Mouse (Mus musculus) lung, embryonic 15.5 days (tissue): Measurements from ENCODE around the gene Fam90a1a. TPM values are rescaled to one million over a fixed set of nuclear protein-coding genes. Genes with fewer than 3 reads are reported as not detected.

ENCODE experiments used
- ATAC-seq: fragments of 200-750 bp; cut with Nextera tagmentation; 2 replicates; pipeline ENCODE4 v1.8.0; 2017; ENCODE audit warnings: moderate number of reproducible peaks, borderline replicate concordance; ENCODE audit not compliant: low FRiP score, low TSS enrichment; ENCODE audit errors: extremely low read depth
- H3K27ac ChIP-seq: fragments of 300-500 bp; sonication (generic); 2 replicates; pipeline ENCODE4 v1.5.1; 2015; ENCODE audit warnings: moderate library complexity, mild to moderate bottlenecking, inconsistent platforms
- H3K27me3 ChIP-seq: fragments of 300-500 bp; sonication (generic); 2 replicates; pipeline ENCODE4 v1.6.1; 2015; ENCODE audit warnings: inconsistent platforms
- H3K36me3 ChIP-seq: fragments of 300-500 bp; sonication (generic); 2 replicates; pipeline ENCODE4 v1.6.1; 2015; ENCODE audit warnings: inconsistent platforms
- H3K4me1 ChIP-seq: fragments of 300-500 bp; sonication (generic); 2 replicates; pipeline ENCODE4 v1.6.1; 2015; ENCODE audit warnings: inconsistent platforms
- H3K4me2 ChIP-seq: fragments of 300-500 bp; sonication (generic); 2 replicates; pipeline ENCODE4 v1.6.1; 2015; ENCODE audit warnings: inconsistent platforms, mild to moderate bottlenecking, moderate library complexity
- H3K4me3 ChIP-seq: fragments of 300-500 bp; sonication (generic); 2 replicates; pipeline ENCODE4 v1.5.1; 2015; ENCODE audit warnings: mild to moderate bottlenecking, inconsistent platforms
- H3K9ac ChIP-seq: fragments of 300-500 bp; sonication (generic); 2 replicates; pipeline ENCODE4 v1.6.1; 2015; ENCODE audit warnings: inconsistent platforms
- H3K9me3 ChIP-seq: fragments of 300-500 bp; sonication (generic); 2 replicates; pipeline ENCODE4 v1.6.1; 2016; ENCODE audit warnings: inconsistent platforms
- WGBS: fragments of 180-500 bp; shearing (Covaris S2); methylation state at CpG from one replicate; pipeline ENCODE4 v1.1.7; 2015; 5-methylcytosine and 5-hydroxymethylcytosine counted together
- polyA plus RNA-seq: library from polyadenylated mRNA; unstranded; fragments of >200 nt; fragmentation: Nextera tagmentation; extraction: Ambion mirVana; gene quantifications from 2 replicates; pipeline ENCODE4 v1.2.1, GENCODE M21; 2015

Fam90a1a gene
- polyA plus RNA-seq, 1 experiment from 2014 or later, result not detected

- Histone ChIP-seq H3K27me3 (no peaks in the 10 kb centered on the region), H3K4me3 (no peak within 1 kb of the TSS), H3K4me2 (no peak within 1 kb of the TSS), H3K27ac (no peak within 1 kb of the TSS), H3K9me3 (no peaks in the 10 kb centered on the region), H3K4me1 (no peaks in the 10 kb centered on the region), H3K9ac (no peak within 1 kb of the TSS), H3K36me3 (no peaks in the 10 kb centered on the region)
- 69% methylated on average over 3 of the region's 3 CpGs for WGBS
- no peak for ATAC-seq
These were observed 11.0 kb downstream of the Fam90a1a start, which contains the start of gene Ccdc70 for GRCm38 (mm10) chr8:21969475-21969874. TSS of gene Ccdc70 (plus strand) at chr8:21969775.

DNA sequence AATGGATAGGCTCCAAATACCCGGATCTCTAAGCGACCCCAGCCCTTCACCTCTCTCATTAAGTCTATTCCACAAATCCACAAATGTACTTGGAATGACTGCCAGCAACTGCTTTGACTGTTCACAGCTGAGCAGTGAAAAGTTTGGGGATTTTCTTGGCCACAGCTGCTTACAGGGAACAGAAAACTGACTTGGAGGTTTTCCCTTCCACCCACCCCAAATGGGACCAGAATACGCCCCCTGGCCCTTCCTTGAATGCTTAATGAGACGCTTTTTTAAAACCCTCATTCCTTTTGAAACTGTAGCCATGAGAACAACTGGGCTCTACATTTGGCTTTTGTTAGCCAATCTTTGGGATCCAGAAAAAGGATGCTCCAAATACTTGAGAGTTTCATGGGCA is 19.7 kb downstream of the Fam90a1a start:
- no peaks in the 10 kb centered on the region for H3K4me1 ChIP-seq
- 69% methylated on average over 4 of the region's 4 CpGs for WGBS
- ATAC-seq, result no peak
- H3K27ac ChIP-seq, result no peak overlapping the region
- no peak overlapping the region for H3K4me3 ChIP-seq
- no peaks in the 10 kb centered on the region for H3K27me3 ChIP-seq
- H3K9ac ChIP-seq, result no peak overlapping the region
- no peaks in the 10 kb centered on the region for H3K9me3 ChIP-seq
- no peak overlapping the region for H3K4me2 ChIP-seq
- H3K36me3 ChIP-seq, result no peaks in the 10 kb centered on the region

GRCm38 (mm10) chr8:21981664-21982337 is 23.3 kb downstream of the Fam90a1a start:
- no peak for ATAC-seq
- Histone ChIP-seq H3K27me3 (no peaks in the 10 kb centered on the region), H3K4me3 (no peak overlapping the region), H3K4me2 (no peak overlapping the region), H3K27ac (no peak overlapping the region), H3K4me1 (no peaks in the 10 kb centered on the region), H3K36me3 (no peaks in the 10 kb centered on the region), H3K9me3 (no peaks in the 10 kb centered on the region), H3K9ac (no peak overlapping the region)
- WGBS, result 60% methylated on average over 8 of the region's 8 CpGs

- H3K27ac ChIP-seq, result no peak overlapping the region
- no peaks in the 10 kb centered on the region for H3K9me3 ChIP-seq
- H3K4me2 ChIP-seq, result no peak overlapping the region
- no peak overlapping the region for H3K4me3 ChIP-seq
- no peaks in the 10 kb centered on the region for H3K4me1 ChIP-seq
- WGBS, result 26% methylated on average over 6 of the region's 6 CpGs
- ATAC-seq, result no peak
- no peak overlapping the region for H3K9ac ChIP-seq
- no peaks in the 10 kb centered on the region for H3K36me3 ChIP-seq
- H3K27me3 ChIP-seq, result no peaks in the 10 kb centered on the region
These were observed 33.7 kb downstream of the Fam90a1a start for GRCm38 (mm10) chr8:21992184-21992583.

DNA sequence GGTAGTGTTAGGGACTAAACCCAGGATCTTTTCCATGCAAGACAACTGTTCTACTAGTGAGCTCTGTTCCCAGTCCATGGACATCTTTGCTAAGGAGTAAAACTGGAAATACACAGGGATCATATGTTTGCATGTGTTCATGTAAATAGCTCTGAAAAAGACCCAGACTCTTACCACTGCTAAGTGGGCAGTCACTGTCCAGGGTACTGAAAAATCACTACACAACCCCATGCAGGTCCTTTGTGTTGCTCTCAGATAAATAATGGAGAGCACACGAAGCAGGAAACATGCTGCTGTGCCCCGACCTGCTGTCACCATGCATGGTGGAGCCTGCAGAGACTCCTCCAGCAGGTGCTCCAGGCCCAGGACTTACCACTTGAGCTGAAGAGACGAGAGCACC is 36.7 kb downstream of the Fam90a1a start:
- H3K9me3 ChIP-seq, result no peaks in the 10 kb centered on the region

DNA sequence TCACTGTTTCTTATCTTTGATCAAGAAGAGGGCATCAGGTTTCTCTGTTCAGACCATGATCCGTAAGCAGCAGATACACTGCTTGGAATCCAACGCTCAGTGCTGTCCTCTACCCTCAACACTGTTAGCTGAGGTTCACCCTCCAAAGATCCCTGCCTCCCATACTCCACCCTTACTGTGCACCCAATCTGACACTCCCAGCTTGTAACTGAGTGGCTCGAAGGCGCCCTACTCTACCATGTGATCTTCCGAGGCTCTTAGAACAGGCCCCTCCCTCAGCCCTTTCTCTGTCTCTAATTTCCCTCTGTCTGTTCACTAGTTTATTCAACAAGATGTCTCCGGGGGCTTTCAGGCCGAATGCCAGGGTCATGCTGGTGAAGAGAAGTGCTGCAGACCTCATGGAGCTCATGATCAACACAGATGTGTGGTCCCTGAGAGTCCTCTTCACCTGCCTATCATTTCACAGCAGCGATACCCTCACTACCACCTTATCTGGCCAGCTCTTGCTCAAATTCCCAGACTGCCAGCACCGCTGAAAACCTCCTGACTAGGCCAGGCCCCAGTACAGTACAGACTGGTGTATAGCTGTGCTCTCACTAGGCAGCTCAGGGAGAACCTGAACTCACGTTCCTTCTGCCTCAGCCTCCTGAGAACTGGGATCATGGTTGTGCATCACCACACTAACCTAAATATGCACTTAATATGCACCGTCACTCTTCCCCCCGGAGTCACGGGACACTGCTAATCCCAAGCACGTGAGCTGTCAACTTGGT is 46.4 kb downstream of the Fam90a1a start:
- ATAC-seq, result no peak
- Histone ChIP-seq H3K27ac (no peak overlapping the region), H3K4me3 (no peak overlapping the region), H3K36me3 (no peaks in the 10 kb centered on the region), H3K27me3 (no peaks in the 10 kb centered on the region), H3K4me2 (no peak overlapping the region), H3K4me1 (no peaks in the 10 kb centered on the region), H3K9me3 (no peaks in the 10 kb centered on the region), H3K9ac (no peak overlapping the region)
- WGBS, result 79% methylated on average over 14 of the region's 14 CpGs

More for the DNA sequence above, 36.7 kb downstream of the Fam90a1a start:
- H3K27me3 ChIP-seq, result no peaks in the 10 kb centered on the region
- 42% methylated on average over 3 of the region's 3 CpGs for WGBS
- H3K36me3 ChIP-seq, result no peaks in the 10 kb centered on the region
- no peaks in the 10 kb centered on the region for H3K4me1 ChIP-seq
- H3K4me3 ChIP-seq, result no peak overlapping the region
- H3K9ac ChIP-seq, result no peak overlapping the region
- ATAC-seq, result no peak
- H3K4me2 ChIP-seq, result no peak overlapping the region
- H3K27ac ChIP-seq, result no peak overlapping the region

DNA sequence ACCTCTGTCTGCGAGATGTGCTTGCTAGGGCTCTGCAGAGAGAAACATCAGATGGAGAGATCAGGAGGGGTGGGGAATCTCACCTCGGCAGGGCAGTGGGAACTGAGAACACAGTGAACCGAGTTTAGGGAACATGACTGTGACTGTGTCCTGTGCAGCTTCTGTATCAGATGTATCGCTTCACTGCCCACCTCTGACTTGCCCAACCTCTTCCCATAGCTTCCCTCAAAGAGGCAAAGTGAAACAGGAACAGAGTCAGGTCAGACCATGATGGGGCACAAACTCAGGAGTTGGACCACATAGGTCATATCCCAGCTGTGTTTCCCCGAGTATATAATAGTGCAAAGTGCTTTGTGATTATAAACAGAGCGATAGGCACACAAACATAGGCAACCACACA is 47.9 kb downstream of the Fam90a1a start:
- no peak overlapping the region for H3K27ac ChIP-seq
- H3K9me3 ChIP-seq, result no peaks in the 10 kb centered on the region
- ATAC-seq, result no peak
- no peak overlapping the region for H3K4me3 ChIP-seq
- no peak overlapping the region for H3K9ac ChIP-seq
- H3K27me3 ChIP-seq, result no peaks in the 10 kb centered on the region
- H3K4me2 ChIP-seq, result no peak overlapping the region
- WGBS, result 67% methylated on average over 6 of the region's 6 CpGs
- no peaks in the 10 kb centered on the region for H3K36me3 ChIP-seq
- H3K4me1 ChIP-seq, result no peaks in the 10 kb centered on the region

DNA sequence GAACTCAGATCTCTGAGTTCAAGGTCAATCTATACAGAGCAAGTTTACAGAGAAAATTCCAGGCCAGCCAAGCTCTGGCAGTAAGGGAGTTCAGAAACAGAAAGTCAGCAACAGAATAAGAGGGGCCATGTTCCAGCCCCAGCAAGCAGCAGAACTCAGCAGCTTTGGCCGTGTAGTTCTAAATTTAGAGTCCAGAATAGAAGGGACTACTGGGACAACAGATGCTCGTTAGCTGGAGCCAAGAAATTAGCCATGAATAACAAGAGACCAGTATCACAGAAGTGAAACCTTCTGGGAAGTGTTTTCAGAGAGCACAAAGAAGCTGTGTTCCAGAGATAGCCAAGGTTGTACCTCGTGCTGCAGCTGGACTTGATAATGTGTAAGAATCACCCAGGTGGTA is 50.9 kb downstream of the Fam90a1a start:
- ATAC-seq, result no peak
- Histone ChIP-seq H3K27me3 (no peaks in the 10 kb centered on the region), H3K9ac (no peak overlapping the region), H3K9me3 (no peaks in the 10 kb centered on the region), H3K4me2 (no peak overlapping the region), H3K4me1 (no peaks in the 10 kb centered on the region), H3K27ac (no peak overlapping the region), H3K36me3 (no peaks in the 10 kb centered on the region), H3K4me3 (no peak overlapping the region)
- WGBS, result 54% methylated on average over 3 of the region's 3 CpGs

DNA sequence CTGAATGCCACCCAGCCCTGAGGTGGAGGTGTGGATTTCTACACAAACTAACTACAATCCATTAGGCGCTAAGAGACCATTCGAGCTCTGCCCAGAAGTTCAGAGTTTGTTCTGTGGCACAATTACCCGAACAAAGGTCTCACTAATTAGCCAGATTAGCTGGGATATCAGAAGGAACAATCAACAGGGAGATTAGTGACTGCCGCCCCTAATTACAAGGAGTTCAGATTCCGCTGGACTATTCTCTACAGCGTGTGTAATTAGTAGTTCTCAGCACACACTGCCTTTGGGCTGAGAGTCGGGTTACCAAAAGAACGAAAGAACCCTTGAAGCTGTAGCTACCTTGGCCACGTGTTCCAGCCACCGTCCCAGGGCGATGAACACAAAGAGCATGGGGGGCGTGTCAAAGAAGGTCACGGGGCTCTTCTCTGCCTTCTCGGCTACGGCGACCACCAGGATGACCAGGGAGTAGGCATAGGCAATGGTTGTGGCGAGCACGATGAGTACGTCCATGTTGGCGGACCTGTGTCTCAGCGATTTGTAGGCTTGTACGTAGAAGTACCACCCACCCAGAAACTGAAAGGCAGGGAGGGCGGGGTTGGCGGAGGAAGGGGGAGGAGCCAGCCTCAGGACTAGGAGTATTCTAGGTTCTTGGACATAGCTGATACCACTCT is 54.7 kb downstream of the Fam90a1a start:
- H3K4me3 ChIP-seq, result no peak overlapping the region
- no peak for ATAC-seq
- no peaks in the 10 kb centered on the region for H3K9me3 ChIP-seq
- no peak overlapping the region for H3K27ac ChIP-seq
- no peaks in the 10 kb centered on the region for H3K36me3 ChIP-seq
- H3K4me1 ChIP-seq, result no peaks in the 10 kb centered on the region
- H3K27me3 ChIP-seq, result no peaks in the 10 kb centered on the region
- no peak overlapping the region for H3K4me2 ChIP-seq
- no peak overlapping the region for H3K9ac ChIP-seq
- WGBS, result 82% methylated on average over 24 of the region's 24 CpGs

Other genes starting within 250 kb of the Fam90a1a start
- gene Defa24, start 224.2 kb upstream of the Fam90a1a start, polyA plus RNA-seq, result not detected in 2 replicates
- not detected in 2 replicates for gene Defb50, start 135.2 kb upstream of the Fam90a1a start, polyA plus RNA-seq
- gene Defb2, start 118.8 kb upstream of the Fam90a1a start, polyA plus RNA-seq, result not detected in 2 replicates
- gene Defb10, start 99.8 kb upstream of the Fam90a1a start, polyA plus RNA-seq, result not detected in 2 replicates
- gene Defb9, start 73.3 kb upstream of the Fam90a1a start, polyA plus RNA-seq, result not detected in 2 replicates
- not detected in 2 replicates for gene Defb11, start 52.3 kb upstream of the Fam90a1a start, polyA plus RNA-seq
- not detected in 2 replicates for gene Defb15, start 26.0 kb upstream of the Fam90a1a start, polyA plus RNA-seq
- not detected in 2 replicates for gene Defb35, start 20.4 kb upstream of the Fam90a1a start, polyA plus RNA-seq
- gene Defb13, start 12.0 kb upstream of the Fam90a1a start, polyA plus RNA-seq, result not detected in 2 replicates
- gene Ccdc70, start 11.1 kb downstream of the Fam90a1a start, polyA plus RNA-seq, result not detected in 2 replicates
- 2.4 and 2.7 TPM in 2 replicates for gene Atp7b, start 101.6 kb downstream of the Fam90a1a start, polyA plus RNA-seq
- gene Alg11, start 102.0 kb downstream of the Fam90a1a start, polyA plus RNA-seq, result 27.3 and 29.8 TPM in 2 replicates
- 1.0 TPM in 2 replicates for gene Nek5, start 166.3 kb downstream of the Fam90a1a start, polyA plus RNA-seq
- gene Nek3, start 207.7 kb downstream of the Fam90a1a start, polyA plus RNA-seq, result 5.0 and 6.0 TPM in 2 replicates
- gene Ckap2, start 227.1 kb downstream of the Fam90a1a start, polyA plus RNA-seq, result 51.8 and 56.0 TPM in 2 replicates
- 43.9 and 47.6 TPM in 2 replicates for gene Vps36, start 234.1 kb downstream of the Fam90a1a start, polyA plus RNA-seq